Comparison of ENCODE assay signal across 8 mouse cellular contexts in genomic region chr10:19907246-19907804, GRCm38 (mm10). TPM values are rescaled to one million over a fixed set of nuclear protein-coding genes. Genes with fewer than 3 reads are reported as not detected.
A peak's percentile ranks its signal among the peaks of the same experiment; 100 is the strongest.
DNase-seq lines count a peak whose midpoint lies in the region; ATAC-seq and TF ChIP-seq lines count a peak whose summit lies in the region.

Gene Pex7 (minus strand): TSS chr10:19907689.

- H3K4me3 ChIP-seq in heart, embryonic 11.5 days (ENCODE audit: low read depth, low read length) = peak within 1 kb of the TSS; percentile 62
- peak within 1 kb of the TSS; percentile 78 for H3K4me3 ChIP-seq in kidney, embryonic 16.5 days (ENCODE audit: low read length)
- H3K4me3 ChIP-seq in liver, adult 2 months (ENCODE audit: insufficient read depth, low read depth, low read length) = peak within 1 kb of the TSS; percentile 98
- H3K4me3 ChIP-seq in stomach, embryonic 14.5 days (ENCODE audit: low read depth, low read length) = peak within 1 kb of the TSS; percentile 53

- no peaks in the 10 kb centered on the region; the same call in 1 of the 2 replicates for H3K79me2 ChIP-seq in liver, adult 2 months (ENCODE audit: control insufficient read depth, insufficient read depth, low read length)

- no peaks in the 10 kb centered on the region for H3K4me1 ChIP-seq in heart, embryonic 11.5 days (ENCODE audit: control insufficient read depth, insufficient read depth, low read length)
- no peaks in the 10 kb centered on the region for H3K4me1 ChIP-seq in kidney, embryonic 16.5 days (ENCODE audit: insufficient read depth, low read length)
- H3K4me1 ChIP-seq in liver, adult 2 months (ENCODE audit: control insufficient read depth, insufficient read depth, low read length) = peaks cover 10% of the 10 kb centered on the region; the same call in 1 of the 2 replicates
- H3K4me1 ChIP-seq in stomach, embryonic 14.5 days (ENCODE audit: control insufficient read depth, insufficient read depth, low read length) = no peaks in the 10 kb centered on the region

- no peaks in the 10 kb centered on the region for H3K36me3 ChIP-seq in heart, embryonic 11.5 days (ENCODE audit: control insufficient read depth, insufficient read depth, low read length)
- H3K36me3 ChIP-seq in kidney, embryonic 16.5 days (ENCODE audit: insufficient read depth, low read length) = no peaks in the 10 kb centered on the region
- H3K36me3 ChIP-seq in liver, adult 2 months (ENCODE audit: control insufficient read depth, insufficient read depth, low read length) = peaks cover 5% of the 10 kb centered on the region; the same call in 1 of the 2 replicates
- no peaks in the 10 kb centered on the region for H3K36me3 ChIP-seq in stomach, embryonic 14.5 days (ENCODE audit: control insufficient read depth, insufficient read depth, low read length)

- under 1% methylated on average over 60 of the region's 60 CpGs for WGBS in heart, embryonic 11.5 days (ENCODE audit: insufficient replicate concordance)
- under 1% methylated on average over 60 of the region's 60 CpGs for WGBS in kidney, embryonic 16.5 days
- under 1% methylated on average over 60 of the region's 60 CpGs for WGBS in liver, adult 2 months
- under 1% methylated on average over 60 of the region's 60 CpGs for WGBS in stomach, embryonic 14.5 days

- peak within 1 kb of the TSS; percentile 87 for H3K27ac ChIP-seq in heart, embryonic 11.5 days (ENCODE audit: low read depth, low read length)
- H3K27ac ChIP-seq in kidney, embryonic 16.5 days (ENCODE audit: low read length) = peak within 1 kb of the TSS; percentile 98
- peak within 1 kb of the TSS; percentile 99 for H3K27ac ChIP-seq in liver, adult 2 months (replicated peaks; ENCODE audit: insufficient read depth, low read depth, low read length)
- peak within 1 kb of the TSS; percentile 93 for H3K27ac ChIP-seq in stomach, embryonic 14.5 days (ENCODE audit: low read length)

- DNase-seq in B cell, adult 2 months = peak; percentile 93 to 97
- DNase-seq in brain, adult 2 months (ENCODE audit: low read depth, low spot score) = peak; percentile 98
- DNase-seq in liver, adult 2 months (ENCODE audit: extremely low read depth, low read depth, low spot score) = peak; percentile 88
- DNase-seq in naive thymus-derived CD4-positive, alpha-beta T cell, adult 2 months (ENCODE audit: low read depth) = peak; percentile 99

- peak within 1 kb of the TSS; percentile 33 for H3K4me2 ChIP-seq in heart, embryonic 11.5 days
- H3K4me2 ChIP-seq in kidney, embryonic 16.5 days (replicated peaks; ENCODE audit: low read depth, low read length) = peak within 1 kb of the TSS; percentile 51
- H3K4me2 ChIP-seq in stomach, embryonic 14.5 days (replicated peaks; ENCODE audit: low read depth, low read length) = peak within 1 kb of the TSS; percentile 17

- peak; percentile 96 for ATAC-seq in erythroblast, adult 5-6 weeks (replicated peaks; ENCODE audit: low FRiP score, poor library complexity, severe bottlenecking)
- ATAC-seq in heart, embryonic 11.5 days (replicated peaks; ENCODE audit: insufficient number of reproducible peaks, low FRiP score, low TSS enrichment) = peak; percentile 95
- peak; percentile 97 for ATAC-seq in kidney, embryonic 16.5 days (ENCODE audit: low FRiP score, low TSS enrichment)
- peak; percentile 95 for ATAC-seq in stomach, embryonic 14.5 days (ENCODE audit: insufficient number of reproducible peaks, insufficient read depth, low FRiP score, low read depth)

- no peaks in the 10 kb centered on the region for H3K9me3 ChIP-seq in heart, embryonic 11.5 days (replicated peaks; ENCODE audit: control insufficient read depth, low read length)
- H3K9me3 ChIP-seq in kidney, embryonic 16.5 days (ENCODE audit: low read length) = no peaks in the 10 kb centered on the region
- H3K9me3 ChIP-seq in stomach, embryonic 14.5 days (ENCODE audit: control insufficient read depth, low read depth, low read length) = no peaks in the 10 kb centered on the region

- H3K9ac ChIP-seq in heart, embryonic 11.5 days (ENCODE audit: low read depth, low read length) = peak within 1 kb of the TSS; percentile 85
- peak within 1 kb of the TSS; percentile 92 for H3K9ac ChIP-seq in kidney, embryonic 16.5 days (replicated peaks; ENCODE audit: low read length)
- H3K9ac ChIP-seq in liver, adult 2 months (ENCODE audit: low read depth, low read length) = peak within 1 kb of the TSS; percentile 100
- peak within 1 kb of the TSS; percentile 49 for H3K9ac ChIP-seq in stomach, embryonic 14.5 days (replicated peaks; ENCODE audit: low read depth, low read length)

- peak; percentile 67; the same call in 1 of the 2 replicates for TF ChIP-seq POLR2A in liver, adult 2 months (IDR thresholded peaks at IDR 0.05; ENCODE audit: extremely low read depth, insufficient read depth, low read length)

- TF ChIP-seq CTCF in liver, adult 2 months (IDR thresholded peaks at IDR 0.05; ENCODE audit: low read depth, low read length) = peak; percentile 95

- no peaks in the 10 kb centered on the region for H3K27me3 ChIP-seq in heart, embryonic 11.5 days (ENCODE audit: control insufficient read depth, insufficient read depth, low read length)
- no peaks in the 10 kb centered on the region for H3K27me3 ChIP-seq in kidney, embryonic 16.5 days (ENCODE audit: insufficient read depth, low read length)
- H3K27me3 ChIP-seq in liver, adult 2 months (ENCODE audit: control insufficient read depth, insufficient read depth, low read length) = no peaks in the 10 kb centered on the region
- no peaks in the 10 kb centered on the region for H3K27me3 ChIP-seq in stomach, embryonic 14.5 days (ENCODE audit: control insufficient read depth, insufficient read depth, low read length)

RNA-seq across cellular contexts. Expression of gene Pex7, which starts in this region (rescaled TPM):
- 4.2 and 6.5 TPM in 2 replicates for total RNA-seq in erythroblast, adult 5-6 weeks (2015; ENCODE audit: low replicate concordance)
- 3.3 and 4.2 TPM in 2 replicates for total RNA-seq in erythroblast, adult 5-6 weeks (2017; ENCODE audit: low replicate concordance)
- polyA plus RNA-seq in heart, embryonic 11.5 days (2014; fragmentation: Nextera tagmentation; extraction: Ambion mirVana) = 36.5 and 38.4 TPM in 2 replicates
- 39.1 and 40.4 TPM in 2 replicates for polyA plus RNA-seq in kidney, embryonic 16.5 days (2015; fragmentation: Nextera tagmentation; extraction: Ambion mirVana)
- 112 and 114 TPM in 2 replicates for total RNA-seq in liver, adult 2 months (2014; rRNA removed)
- polyA plus RNA-seq in liver, adult 2 months (2012; rRNA removed) = 118 and 129 TPM in 2 replicates
- polyA plus RNA-seq in stomach, embryonic 14.5 days (2014; fragmentation: Nextera tagmentation; extraction: Ambion mirVana) = 34.8 and 37.3 TPM in 2 replicates

Comparison
In these comparisons a context has a peak if more than half of its experiments do, and no peak if none do; other contexts are left out.
1. Peak in every context shown above with its lines: DNase-seq, ATAC-seq, H3K4me3 ChIP-seq and H3K27ac ChIP-seq.
2. RNA of gene Pex7 (total RNA-seq): 112 to 114 TPM in liver, adult 2 months; 3.3 to 6.5 TPM in erythroblast, adult 5-6 weeks; every median in the first group is over 10 times any median in the second.
3. H3K9ac ChIP-seq: peak in every context shown above with its lines; median percentile 100 in liver, adult 2 months; 92 in kidney, embryonic 16.5 days; 85 in heart, embryonic 11.5 days; 49 in stomach, embryonic 14.5 days.